Mouse (Mus musculus): Measurements from ENCODE around the gene Gprc5d.

- TF ChIP-seq CTCF (IDR thresholded peaks at IDR 0.05; ENCODE audit: borderline replicate concordance, insufficient read depth, low read length) (no peak), POLR2A (IDR thresholded peaks at IDR 0.05; ENCODE audit: low read depth, low read length) (no peak)
These were observed 31.6 kb upstream of the Gprc5d start for GRCm38 (mm10) chr6:135149722-135150121.

Measured in embryonic fibroblast, embryonic 13.5 days (primary cell).